Mouse (Mus musculus) liver, embryonic 11.5 days (tissue): ENCODE data around the gene Aarsd1. TPM values are rescaled to one million over a fixed set of nuclear protein-coding genes. Genes with fewer than 3 reads are reported as not detected.

Source experiments
- ATAC-seq: fragments of 200-750 bp; cut with Nextera tagmentation; replicated peaks from 2 replicates; pipeline ENCODE4 v1.8.0; 2017; ENCODE audit warnings: moderate number of reproducible peaks, mild to moderate bottlenecking, moderate TSS enrichment, moderate library complexity; ENCODE audit not compliant: low FRiP score
- DNase-seq: peaks from one replicate; pipeline ENCODE4 v3.0.0-alpha.2; 2017; ENCODE audit warnings: low spot score
- H3K27ac ChIP-seq: fragments of 300-500 bp; sonication (generic); 2 replicates; pipeline ENCODE4 v1.5.1; 2014; ENCODE audit warnings: mild to moderate bottlenecking, low read depth, low read length, control low read depth
- H3K27me3 ChIP-seq: fragments of 300-500 bp; sonication (generic); replicated peaks from 2 replicates; pipeline ENCODE4 v1.6.1; 2014; ENCODE audit warnings: low read length, mixed read lengths; ENCODE audit not compliant: control insufficient read depth, insufficient read depth
- H3K36me3 ChIP-seq: fragments of 300-500 bp; sonication (generic); 2 replicates; pipeline ENCODE4 v1.6.1; 2014; ENCODE audit warnings: mild to moderate bottlenecking, low read length, moderate library complexity, mixed read lengths; ENCODE audit not compliant: control insufficient read depth, insufficient read depth
- H3K4me1 ChIP-seq: fragments of 300-500 bp; sonication (generic); replicated peaks from 2 replicates; pipeline ENCODE4 v1.6.1; 2014; ENCODE audit warnings: low read length, mixed read lengths; ENCODE audit not compliant: control insufficient read depth, insufficient read depth
- H3K4me2 ChIP-seq: fragments of 300-500 bp; sonication (generic); 2 replicates; pipeline ENCODE4 v1.6.1; 2014; ENCODE audit warnings: mild to moderate bottlenecking, control low read depth, moderate library complexity
- H3K4me3 ChIP-seq: fragments of 300-500 bp; sonication (generic); 2 replicates; pipeline ENCODE4 v1.5.1; 2014; ENCODE audit warnings: low read depth, low read length, control low read depth
- H3K9ac ChIP-seq: fragments of 300-500 bp; sonication (generic); 2 replicates; pipeline ENCODE4 v1.6.1; 2014; ENCODE audit warnings: low read depth, low read length, control low read depth
- H3K9me3 ChIP-seq: fragments of 300-500 bp; sonication (generic); 2 replicates; pipeline ENCODE4 v1.6.1; 2016; ENCODE audit warnings: low read length, inconsistent platforms, mixed read lengths; ENCODE audit not compliant: control insufficient read depth
- WGBS: fragments of 180-500 bp; shearing (Covaris S2); extraction: QIAGEN DNeasy Blood & Tissue Kit; methylation state at CpG from one replicate; pipeline ENCODE4 v1.1.7; 2014; 5-methylcytosine and 5-hydroxymethylcytosine counted together
- polyA plus RNA-seq: library from polyadenylated mRNA; unstranded; fragments of >200 nt; fragmentation: Nextera tagmentation; extraction: Ambion mirVana; gene quantifications from 2 replicates; pipeline ENCODE4 v1.2.1, GENCODE M21; 2014

Gene Aarsd1
- polyA plus RNA-seq, 1 experiment from 2014 or later, result 92.3 TPM

GRCm38 (mm10) chr11:101424105-101424851 lies 6.9 kb upstream of the Aarsd1 start, which contains the start of gene Gm27029:
Gene Gm27029 (minus strand): TSS chr11:101424796.
- Histone ChIP-seq H3K4me2 (peak within 1 kb of the TSS; percentile 91), H3K36me3 (no peaks in the 10 kb centered on the region; the same call in 1 of the 2 replicates), H3K4me1 (peaks cover 22% of the 10 kb centered on the region), H3K27me3 (no peaks in the 10 kb centered on the region), H3K9ac (peak within 1 kb of the TSS; percentile 72), H3K4me3 (peak within 1 kb of the TSS; percentile 81), H3K9me3 (no peaks in the 10 kb centered on the region), H3K27ac (peak within 1 kb of the TSS; percentile 23; the same call in 1 of the 2 replicates)
- 7% methylated on average over 23 of the region's 23 CpGs for WGBS
- no peak for ATAC-seq
- DNase-seq, result peak; percentile 56

GRCm38 (mm10) chr11:101420148-101420547 lies 2.7 kb upstream of the Aarsd1 start:
- WGBS, result 78% methylated on average over 5 of the region's 5 CpGs
- Histone ChIP-seq H3K9me3 (no peaks in the 10 kb centered on the region), H3K27ac (no peak overlapping the region), H3K4me2 (no peak overlapping the region), H3K4me3 (no peak overlapping the region), H3K4me1 (peaks cover 11% of the 10 kb centered on the region), H3K9ac (peak overlapping the region; percentile 20; the same call in 1 of the 2 replicates), H3K36me3 (no peaks in the 10 kb centered on the region), H3K27me3 (no peaks in the 10 kb centered on the region)
- ATAC-seq (no peak), DNase-seq (no peak)

GRCm38 (mm10) chr11:101419610-101420009 lies 2.2 kb upstream of the Aarsd1 start:
- Histone ChIP-seq H3K27me3 (no peaks in the 10 kb centered on the region), H3K4me3 (no peak overlapping the region), H3K4me1 (peaks cover 10% of the 10 kb centered on the region), H3K27ac (no peak overlapping the region), H3K9me3 (no peaks in the 10 kb centered on the region), H3K36me3 (no peaks in the 10 kb centered on the region), H3K9ac (no peak overlapping the region), H3K4me2 (no peak overlapping the region)
- ATAC-seq (no peak), DNase-seq (no peak)
- WGBS, result 33% methylated on average over 3 of the region's 3 CpGs

GRCm38 (mm10) chr11:101418991-101419390 lies 1.6 kb upstream of the Aarsd1 start:
- H3K9me3 ChIP-seq, result no peaks in the 10 kb centered on the region
- H3K4me3 ChIP-seq, result no peak overlapping the region
- DNase-seq (no peak), ATAC-seq (no peak)
- 67% methylated on average over 6 of the region's 6 CpGs for WGBS
- H3K36me3 ChIP-seq, result 0 out of 2 replicates have a peak, but pooled peaks cover 2% of the 10 kb centered on the region
- no peak overlapping the region for H3K9ac ChIP-seq
- no peak overlapping the region for H3K27ac ChIP-seq
- H3K27me3 ChIP-seq, result no peaks in the 10 kb centered on the region
- H3K4me2 ChIP-seq, result no peak overlapping the region
- peaks cover 5% of the 10 kb centered on the region for H3K4me1 ChIP-seq

DNA sequence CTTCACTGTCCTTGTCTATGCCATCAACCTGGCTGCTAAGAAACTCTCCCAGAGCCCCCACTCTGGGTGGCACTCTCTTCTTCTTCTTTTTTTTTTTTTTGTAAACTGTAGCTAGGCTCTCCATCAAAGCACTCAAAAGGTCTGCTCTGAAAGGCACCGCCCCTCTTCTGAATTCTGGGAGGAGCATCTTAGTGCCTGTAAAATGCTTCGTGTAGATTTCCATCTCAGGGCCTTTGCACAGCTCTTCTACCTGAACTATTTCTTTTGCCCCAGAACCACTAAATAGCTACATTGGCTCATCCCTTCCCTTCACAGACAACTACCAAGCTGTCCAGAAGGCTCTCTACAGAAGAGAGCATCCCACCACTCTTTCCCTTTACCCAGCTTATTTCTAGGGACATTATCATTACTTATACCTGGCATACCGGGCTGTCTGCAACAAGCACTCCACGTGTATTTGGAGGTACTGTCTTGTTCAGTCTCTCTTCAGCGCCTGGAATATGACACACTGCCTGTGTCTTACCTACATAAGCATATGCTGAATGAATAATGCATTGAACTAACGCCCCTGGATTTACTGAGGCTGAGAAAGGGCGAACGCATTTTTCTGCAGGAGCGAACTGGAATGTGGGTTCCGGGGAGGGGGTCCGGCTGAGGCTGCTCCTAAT lies 848 bp downstream of the Aarsd1 start:
- Histone ChIP-seq H3K27me3 (no peaks in the 10 kb centered on the region), H3K36me3 (peaks cover 13% of the 10 kb centered on the region; the same call in 1 of the 2 replicates), H3K27ac (peak overlapping the region; percentile 46; the same call in 1 of the 2 replicates), H3K9ac (peak overlapping the region; percentile 89), H3K4me2 (peak overlapping the region; percentile 75), H3K4me3 (peak overlapping the region; percentile 83), H3K4me1 (peaks cover 4% of the 10 kb centered on the region), H3K9me3 (no peaks in the 10 kb centered on the region)
- peak; percentile 57; the same call in 1 of the 2 replicates for ATAC-seq
- under 1% methylated on average over 11 of the region's 11 CpGs for WGBS
- peak; percentile 43 for DNase-seq

DNA sequence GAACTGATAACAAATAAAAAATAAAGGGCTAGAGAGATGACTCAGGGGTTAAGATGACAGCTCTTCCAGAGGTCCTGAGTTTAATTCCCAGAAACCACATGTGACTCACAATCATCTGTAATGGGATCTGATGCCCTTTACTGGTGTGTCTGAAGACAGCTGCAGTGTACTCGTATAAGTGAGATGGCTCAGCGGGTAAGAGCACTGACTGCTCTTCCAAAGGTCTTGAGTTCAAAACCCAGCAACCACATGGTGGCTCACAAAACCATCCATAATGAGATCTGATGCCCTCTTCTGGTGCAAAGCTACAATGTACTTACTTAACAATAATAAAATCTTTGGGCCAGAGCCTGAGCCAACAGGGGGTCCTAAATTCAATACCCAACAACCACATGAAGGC lies 2.1 kb downstream of the Aarsd1 start:
- H3K36me3 ChIP-seq, result peaks cover 22% of the 10 kb centered on the region; the same call in 1 of the 2 replicates
- no peak overlapping the region for H3K27ac ChIP-seq
- no peak overlapping the region for H3K4me2 ChIP-seq
- H3K27me3 ChIP-seq, result no peaks in the 10 kb centered on the region
- H3K4me3 ChIP-seq, result no peak overlapping the region
- peaks cover 4% of the 10 kb centered on the region for H3K4me1 ChIP-seq
- DNase-seq (no peak), ATAC-seq (no peak)
- H3K9ac ChIP-seq, result no peak overlapping the region
- no peaks in the 10 kb centered on the region for H3K9me3 ChIP-seq
- WGBS, result 83% methylated on average over 2 of the region's 2 CpGs

GRCm38 (mm10) chr11:101395110-101395509 lies 22.3 kb downstream of the Aarsd1 start:
- ATAC-seq (peak; percentile 26; the same call in 1 of the 2 replicates), DNase-seq (peak; percentile 66)
- no peaks in the 10 kb centered on the region for H3K4me1 ChIP-seq
- no peak overlapping the region for H3K4me2 ChIP-seq
- no peaks in the 10 kb centered on the region for H3K36me3 ChIP-seq
- no peak overlapping the region for H3K4me3 ChIP-seq
- no peaks in the 10 kb centered on the region for H3K9me3 ChIP-seq
- H3K27ac ChIP-seq, result no peak overlapping the region
- no peaks in the 10 kb centered on the region for H3K27me3 ChIP-seq
- WGBS, result 8% methylated on average over 8 of the region's 8 CpGs
- H3K9ac ChIP-seq, result no peak overlapping the region

GRCm38 (mm10) chr11:101381817-101382216 lies 35.6 kb downstream of the Aarsd1 start:
- no peak for ATAC-seq
- Histone ChIP-seq H3K27me3 (peaks cover 3% of the 10 kb centered on the region; the same call in 1 of the 2 replicates), H3K9me3 (no peaks in the 10 kb centered on the region)

More at GRCm38 (mm10) chr11:101381817-101382216, 35.6 kb downstream of the Aarsd1 start:
- Histone ChIP-seq H3K9ac (no peak overlapping the region), H3K27ac (no peak overlapping the region), H3K4me3 (no peak overlapping the region), H3K4me1 (no peaks in the 10 kb centered on the region), H3K36me3 (no peaks in the 10 kb centered on the region), H3K4me2 (no peak overlapping the region)
- 30% methylated on average over 4 of the region's 4 CpGs for WGBS
- DNase-seq, result no peak
